Mouse (Mus musculus) mouse trophoblast stem cell (cell line): ENCODE results near the gene Lrrc30.

ENCODE experiments used
- in situ Hi-C, 2 experiments: fragments of 300-500 bp; cut with MseI, MboI; formaldehyde crosslinking; loops; 2 replicates in 1 of 2; 3 replicates in 1 of 2; pipeline ENCODE4 v1.15.1; 2025

The Lrrc30 gene

GRCm38 (mm10) chr17:67632676-67633339 lies at the start of gene Lrrc30:
Lrrc30 (minus strand) TSS chr17:67632723.
- in situ Hi-C loops = no loop called here

DNA sequence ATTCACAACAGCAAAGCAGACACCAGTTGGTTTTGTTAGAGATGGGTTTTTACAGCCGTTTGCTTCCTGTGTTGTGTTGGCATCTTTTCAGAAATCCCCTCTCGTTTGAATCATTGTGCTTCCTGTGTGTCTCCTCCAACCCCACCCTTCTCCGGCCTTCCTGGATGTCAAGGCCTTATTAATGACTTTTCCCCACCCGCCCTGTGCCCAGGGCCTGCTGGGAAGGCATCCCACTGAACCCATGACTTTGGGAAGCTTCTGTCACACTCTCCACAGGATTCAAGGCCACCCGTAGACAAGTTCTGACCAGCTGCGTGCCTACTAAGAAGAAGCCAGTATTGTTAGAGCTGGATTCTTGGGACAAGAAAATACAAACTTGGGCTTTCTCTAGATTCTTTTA lies 48.6 kb upstream of the Lrrc30 start:
- in situ Hi-C loops = no loop called here

GRCm38 (mm10) chr17:67678576-67678975 lies 46.1 kb upstream of the Lrrc30 start:
- in situ Hi-C loops = no loop called here

DNA sequence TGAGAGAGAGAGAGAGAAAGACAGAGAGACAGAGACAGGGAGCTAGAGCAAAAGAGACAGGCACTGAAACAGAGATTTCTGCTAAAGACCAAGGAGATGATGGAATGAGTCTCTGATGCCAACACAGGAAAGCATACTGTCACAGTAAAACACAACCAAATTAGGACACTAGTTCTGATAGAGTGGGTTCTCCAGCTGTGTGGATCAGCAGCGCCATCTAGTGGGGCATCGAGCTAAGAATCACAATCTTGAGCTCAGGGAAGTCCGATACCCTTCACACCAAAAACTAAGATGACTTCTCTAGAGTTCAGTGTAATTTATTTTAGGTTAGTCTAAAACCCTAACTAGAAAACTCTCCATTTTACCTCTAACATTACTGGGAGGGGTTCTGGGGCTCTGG lies 35.5 kb upstream of the Lrrc30 start:
- in situ Hi-C loops = no loop called here

DNA sequence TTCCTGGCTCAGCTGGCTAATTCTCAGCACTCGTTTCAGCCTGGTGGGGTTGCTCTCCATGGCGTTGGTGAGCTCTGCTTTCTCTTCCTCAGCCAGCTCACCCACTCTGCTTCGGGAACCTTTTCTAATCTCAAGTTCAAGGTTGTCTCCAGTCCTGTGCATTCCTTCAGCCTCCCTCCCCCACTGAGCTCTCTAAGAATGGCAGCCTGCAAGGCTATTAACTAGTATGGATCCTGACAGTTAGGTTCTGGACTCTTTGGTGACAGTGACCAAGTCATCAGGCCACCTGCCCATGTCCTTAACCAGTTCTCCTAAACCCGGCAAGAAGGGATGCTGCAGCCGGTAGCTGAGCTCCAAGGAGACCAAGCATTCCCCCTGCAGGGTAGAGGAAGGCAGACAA lies 34.5 kb upstream of the Lrrc30 start:
- in situ Hi-C loops = no loop called here

GRCm38 (mm10) chr17:67664299-67664698 lies 31.8 kb upstream of the Lrrc30 start:
- in situ Hi-C loops = no loop called here

DNA sequence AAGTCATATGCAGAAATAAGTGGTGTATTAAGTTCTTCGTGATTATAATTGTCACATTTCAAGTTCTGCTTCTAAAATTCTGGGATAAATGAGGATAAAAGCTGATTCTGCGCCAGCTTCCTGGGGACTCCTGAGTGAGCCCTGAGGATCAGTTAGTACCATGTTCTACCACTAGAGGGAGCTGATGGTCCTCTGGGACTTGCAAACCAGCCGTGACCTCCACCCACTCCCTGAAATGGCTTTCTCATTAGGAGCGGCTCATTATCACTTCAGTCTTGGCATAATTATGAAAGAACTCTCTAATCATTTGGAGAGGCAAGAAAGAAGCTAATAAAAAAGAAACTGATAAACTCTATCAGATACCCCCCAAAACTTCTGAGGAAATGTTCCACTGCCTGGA lies 19.0 kb upstream of the Lrrc30 start:
- in situ Hi-C loops = loop anchor here (10.0 kb wide), 2 partner anchors 163 to 173 kb away; no protein-coding TSS in a partner anchor

- in situ Hi-C loops = no loop called here
Observed at GRCm38 (mm10) chr17:67641627-67642026, 9.1 kb upstream of the Lrrc30 start.

DNA sequence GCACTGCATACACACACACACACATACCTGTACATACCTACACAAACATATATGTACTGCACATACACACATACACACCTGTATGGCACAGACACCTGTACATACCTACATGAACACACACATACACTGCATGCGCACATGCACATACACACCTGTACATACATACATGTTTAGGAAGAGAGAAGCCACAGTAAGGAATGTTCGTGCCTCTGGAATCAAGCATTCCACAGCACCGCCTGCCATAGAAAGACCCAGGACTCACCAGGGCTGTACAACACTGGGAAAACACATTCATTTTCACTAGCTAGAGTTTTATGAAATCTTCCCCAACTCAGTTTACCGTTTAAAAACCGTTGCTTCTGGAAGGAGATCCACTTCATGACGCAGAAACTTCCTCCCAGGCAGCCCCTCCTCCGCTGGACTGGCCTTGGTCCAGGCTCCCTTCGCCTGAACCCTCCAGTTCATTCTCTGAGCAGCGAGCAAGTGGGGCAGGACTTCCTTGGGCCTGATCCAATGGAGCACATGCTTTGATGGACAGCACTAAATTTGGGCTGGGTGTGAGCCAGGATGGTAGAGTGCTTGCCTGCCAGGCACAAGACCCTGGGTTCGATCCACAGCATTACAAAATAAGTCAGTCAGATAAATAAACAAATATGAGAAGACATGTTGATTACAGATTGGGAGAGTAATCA lies 5.7 kb upstream of the Lrrc30 start:
- in situ Hi-C loops = no loop called here

- in situ Hi-C loops = no loop called here
Observed at GRCm38 (mm10) chr17:67636951-67637350, 4.4 kb upstream of the Lrrc30 start.

GRCm38 (mm10) chr17:67636304-67636703 lies 3.8 kb upstream of the Lrrc30 start:
- in situ Hi-C loops = no loop called here

- in situ Hi-C loops = no loop called here
Observed at GRCm38 (mm10) chr17:67629746-67630145, 2.8 kb downstream of the Lrrc30 start.

DNA sequence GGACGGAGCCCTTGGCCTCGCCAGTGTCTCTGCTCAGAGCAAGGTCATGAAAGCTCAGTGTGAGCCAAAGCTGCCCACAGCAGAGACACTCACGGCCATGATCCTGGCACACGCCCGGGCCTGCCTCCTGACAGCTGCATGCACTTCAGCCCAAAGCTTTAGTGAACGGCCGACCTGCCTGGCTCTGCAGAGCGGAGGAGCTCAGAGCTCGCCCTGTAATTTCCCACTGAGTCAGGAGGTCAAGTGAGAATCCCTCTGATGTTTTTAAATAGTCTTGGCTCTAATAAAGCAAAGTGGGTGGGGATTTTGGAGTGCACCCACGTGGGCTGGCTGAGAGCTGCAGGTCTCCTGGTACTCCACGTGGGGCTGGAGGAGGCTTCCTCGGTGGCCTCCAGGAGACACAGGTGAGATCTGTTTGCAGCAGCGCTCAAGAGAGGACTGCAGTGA lies 3.3 kb downstream of the Lrrc30 start:
- in situ Hi-C loops = no loop called here

- in situ Hi-C loops = no loop called here
Observed at GRCm38 (mm10) chr17:67628475-67628874, 4.0 kb downstream of the Lrrc30 start.

GRCm38 (mm10) chr17:67625431-67625830 lies 7.1 kb downstream of the Lrrc30 start:
- in situ Hi-C loops = no loop called here

DNA sequence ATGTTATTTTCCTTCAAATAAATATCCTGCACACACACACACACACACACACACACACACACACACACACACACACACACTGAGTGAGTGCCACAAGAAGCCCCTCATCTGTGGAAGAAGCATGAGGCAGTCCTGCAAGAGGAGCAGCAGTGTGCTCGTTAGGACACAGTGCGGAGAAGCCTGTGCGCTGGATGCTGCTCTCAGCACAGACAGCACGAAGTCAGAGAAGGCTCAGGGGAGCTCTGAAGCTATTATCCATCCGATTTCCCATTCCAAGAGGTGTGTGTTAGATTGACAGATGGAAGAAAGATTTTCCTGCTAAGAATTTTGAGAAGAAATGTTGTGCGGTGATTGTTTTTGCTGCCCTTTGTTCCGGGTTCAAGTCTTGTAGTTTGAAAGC lies 13.5 kb downstream of the Lrrc30 start:
- in situ Hi-C loops = no loop called here

DNA sequence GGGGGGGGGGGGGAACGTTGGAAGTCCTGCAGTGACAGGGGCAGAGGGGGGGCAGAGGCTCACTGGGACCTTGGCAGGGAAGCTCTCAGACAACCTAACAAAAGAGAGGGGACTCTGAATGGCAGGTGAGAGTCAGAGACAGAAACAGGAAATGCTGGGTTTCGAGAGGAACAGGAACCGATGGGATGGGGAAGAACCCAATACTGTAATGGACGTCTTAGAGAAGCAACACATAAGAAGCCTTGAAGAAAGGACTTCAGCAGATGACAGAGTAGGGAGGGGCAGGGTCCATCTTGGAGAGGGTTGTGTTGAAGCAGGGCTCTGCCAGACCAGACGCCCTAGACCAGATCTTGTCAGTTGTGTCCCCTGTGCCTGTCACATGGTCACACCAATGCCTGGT lies 18.1 kb downstream of the Lrrc30 start:
- in situ Hi-C loops = no loop called here

DNA sequence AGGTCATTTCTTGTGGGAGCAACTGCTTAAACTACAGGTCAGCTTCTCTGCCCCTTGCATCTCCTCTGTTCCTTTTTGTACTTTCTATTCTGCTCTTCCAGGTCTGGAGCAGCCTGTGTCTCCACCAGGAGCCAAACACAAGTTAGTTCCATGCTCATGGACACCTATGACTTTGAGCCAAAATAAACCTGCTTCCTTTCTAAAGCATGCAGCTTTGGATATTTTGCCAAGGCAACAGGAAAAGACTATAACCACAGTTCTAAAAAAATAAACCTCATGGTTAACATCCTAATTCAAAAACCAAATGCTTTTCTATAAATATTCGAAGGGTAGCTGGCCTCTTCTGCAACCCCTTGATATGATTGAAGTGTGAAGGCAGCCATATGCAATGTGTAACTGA lies 19.9 kb downstream of the Lrrc30 start:
- in situ Hi-C loops = no loop called here

DNA sequence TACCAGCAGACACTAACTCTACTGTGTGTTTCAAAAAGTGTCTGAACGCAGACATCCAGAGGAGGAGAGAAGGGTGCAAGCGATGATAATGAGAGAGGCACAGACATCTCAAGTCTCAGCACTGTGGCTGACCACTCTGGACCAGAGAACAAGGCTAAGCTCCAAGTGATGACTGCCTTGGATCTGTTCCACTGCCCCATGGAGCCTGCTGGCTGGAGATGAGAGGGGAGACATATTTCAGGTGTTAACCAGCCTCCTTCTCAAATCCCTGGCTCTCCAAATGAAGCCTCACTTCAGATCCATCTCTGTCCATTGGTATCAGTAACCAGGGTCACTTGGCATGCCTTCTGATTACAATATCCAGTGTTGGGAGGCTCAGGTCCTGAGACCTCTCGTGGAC lies 20.4 kb downstream of the Lrrc30 start:
- in situ Hi-C loops = no loop called here

- in situ Hi-C loops = no loop called here
Observed at GRCm38 (mm10) chr17:67604446-67604845, 28.1 kb downstream of the Lrrc30 start.

- in situ Hi-C loops = no loop called here
Observed at GRCm38 (mm10) chr17:67602556-67602955, 30.0 kb downstream of the Lrrc30 start.

DNA sequence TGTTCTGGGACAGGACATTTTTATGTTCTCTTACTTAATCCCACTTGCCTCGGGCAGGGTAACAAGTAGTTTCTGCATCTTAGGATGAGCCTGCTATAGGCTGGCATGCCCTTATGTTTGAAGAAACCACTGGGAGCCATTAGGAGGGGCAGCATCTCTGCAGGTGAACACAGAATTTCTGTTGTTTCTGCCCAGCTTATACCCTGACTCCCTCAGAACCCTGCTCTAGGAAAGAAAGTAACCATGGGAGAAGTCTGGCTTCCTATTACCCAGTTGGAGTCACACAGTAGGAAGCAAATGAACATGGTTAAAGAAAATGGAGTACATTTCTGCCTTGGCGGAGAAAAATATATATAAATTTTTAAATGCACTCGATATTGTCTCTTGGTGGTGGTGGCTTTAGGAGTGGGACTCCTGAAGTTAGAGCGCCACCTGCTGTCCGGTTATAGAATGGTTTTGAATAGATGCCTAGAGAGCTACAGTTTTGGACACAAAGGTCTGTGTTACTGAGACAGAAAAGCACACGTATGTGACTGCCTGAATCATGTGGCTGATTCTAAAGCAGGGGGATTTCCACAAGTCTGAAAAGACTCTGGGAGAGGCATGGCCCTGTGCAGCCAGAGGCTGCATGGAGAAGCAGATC lies 47.5 kb downstream of the Lrrc30 start:
- in situ Hi-C loops = no loop called here

- in situ Hi-C loops = no loop called here
Observed at GRCm38 (mm10) chr17:67584533-67584932, 48.0 kb downstream of the Lrrc30 start.
